Mouse (Mus musculus): ENCODE data around the gene H2al1k.
"Not testable (repeated sequence)": the region's sequence is repeated elsewhere in the genome, so short reads cannot be mapped to it uniquely, and the experiment has no call there.

- not testable (repeated sequence) for TF ChIP-seq CTCF (conservative IDR thresholded peaks at IDR 0.05; ENCODE audit: low read length); NANOG (IDR thresholded peaks at IDR 0.05; ENCODE audit: borderline replicate concordance, low read length)
Observed at GRCm38 (mm10) chrX:9375927-9376326, 25.5 kb downstream of the H2al1k start.

Data from E14TG2a.4 (cell line).